Mouse (Mus musculus): ENCODE measurements at regions not wholly inside any gene's neighbourhood (a gene's known extent, or its start where the extent isn't known, plus 50 kb on each side); places are given as distances from the start of the nearest gene placed in this dataset.
"Not testable (repeated sequence)": the region's sequence is repeated elsewhere in the genome, so short reads cannot be mapped to it uniquely, and the experiment has no call there.

DNA sequence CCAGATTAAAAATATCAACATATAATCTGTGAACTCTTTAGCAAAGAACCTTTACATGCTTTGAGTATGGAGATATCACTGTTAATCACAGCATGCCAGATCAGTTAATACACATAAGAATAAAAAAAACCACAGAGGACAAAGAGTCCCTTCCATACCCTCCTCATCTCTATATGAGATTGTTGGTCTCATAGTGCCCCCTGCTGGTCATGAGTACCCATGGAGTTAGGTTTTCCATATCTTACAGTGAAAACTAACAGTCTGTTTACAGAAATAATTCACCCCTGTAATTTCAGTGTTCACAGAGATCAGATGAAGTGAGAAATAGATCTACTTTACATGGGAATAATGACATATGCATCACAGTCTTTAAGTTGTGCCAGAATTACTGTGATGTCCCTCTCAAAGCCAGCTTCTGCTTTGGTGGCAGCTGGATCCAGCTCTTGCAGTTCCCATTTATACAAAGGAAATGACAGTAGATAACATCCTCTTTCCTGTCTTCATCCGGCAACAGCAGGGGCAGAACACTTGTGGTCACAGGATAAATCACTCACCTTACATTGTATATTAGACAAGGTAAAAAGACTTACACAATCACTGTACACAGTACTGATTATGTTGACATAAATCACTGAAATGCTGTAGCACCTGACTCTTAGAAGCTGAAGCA is 1106.9 kb downstream of the Adam6a start:
- not testable (repeated sequence) for TF ChIP-seq CTCF (IDR thresholded peaks at IDR 0.05; ENCODE audit: low read depth, low read length); POLR2AphosphoS5 (IDR thresholded peaks at IDR 0.05; ENCODE audit: insufficient replicate concordance, low read depth, low read length); GATA1 (IDR thresholded peaks at IDR 0.05; ENCODE audit: borderline replicate concordance, low read length); GATA2 (IDR thresholded peaks at IDR 0.05; ENCODE audit: borderline replicate concordance, low read depth, low read length)

Data from G1E (cell line).